Mouse (Mus musculus) lung, postnatal 25 days (tissue): ENCODE measurements around the gene Lrrc3c.
"Not testable (repeated sequence)": the region's sequence is repeated elsewhere in the genome, so short reads cannot be mapped to it uniquely, and the experiment has no call there.

ENCODE experiments used
- DNase-seq: peaks from one replicate; pipeline ENCODE4 v3.0.0; 2022; ENCODE audit warnings: low spot score

Gene Lrrc3c

GRCm38 (mm10) chr11:98586087-98586891 lies 11.8 kb upstream of the Lrrc3c start:
- DNase-seq = no peak

GRCm38 (mm10) chr11:98586892-98587563 lies 11.1 kb upstream of the Lrrc3c start, which contains the start of gene Ormdl3:
Gene Ormdl3 (minus strand): TSS chr11:98587368.
- DNase-seq = peak; percentile 99

- peak; percentile 95 for DNase-seq
Observed at GRCm38 (mm10) chr11:98587684-98588546, 10.2 kb upstream of the Lrrc3c start.

GRCm38 (mm10) chr11:98588833-98589281 lies 9.2 kb upstream of the Lrrc3c start:
- no peak for DNase-seq

GRCm38 (mm10) chr11:98589306-98589705 lies 8.8 kb upstream of the Lrrc3c start:
- no peak for DNase-seq

GRCm38 (mm10) chr11:98590548-98591445 lies 7.3 kb upstream of the Lrrc3c start:
- DNase-seq = no peak

- DNase-seq = no peak
Observed at GRCm38 (mm10) chr11:98595021-98595420, 3.1 kb upstream of the Lrrc3c start.

GRCm38 (mm10) chr11:98595473-98595872 lies 2.6 kb upstream of the Lrrc3c start:
- no peak for DNase-seq

GRCm38 (mm10) chr11:98595955-98596354 lies 2.1 kb upstream of the Lrrc3c start:
- DNase-seq = no peak

- DNase-seq = peak; percentile 62
Observed at GRCm38 (mm10) chr11:98597363-98597762, 728 bp upstream of the Lrrc3c start.

- no peak for DNase-seq
Observed at GRCm38 (mm10) chr11:98598851-98599290, 780 bp downstream of the Lrrc3c start.

- DNase-seq = no peak
Observed at GRCm38 (mm10) chr11:98599291-98599690, 1.2 kb downstream of the Lrrc3c start.

- DNase-seq = no peak
Observed at GRCm38 (mm10) chr11:98602090-98602690, 4.1 kb downstream of the Lrrc3c start.

- DNase-seq = no peak
Observed at GRCm38 (mm10) chr11:98603953-98604352, 5.9 kb downstream of the Lrrc3c start.

- DNase-seq = not testable (repeated sequence)
Observed at GRCm38 (mm10) chr11:98604911-98605310, 6.8 kb downstream of the Lrrc3c start.

GRCm38 (mm10) chr11:98606763-98607162 lies 8.7 kb downstream of the Lrrc3c start:
- DNase-seq = peak; percentile 51

- no peak for DNase-seq
Observed at GRCm38 (mm10) chr11:98620791-98621190, 22.7 kb downstream of the Lrrc3c start.

- not testable (repeated sequence) for DNase-seq
Observed at GRCm38 (mm10) chr11:98623981-98624380, 25.9 kb downstream of the Lrrc3c start.

- DNase-seq = not testable (repeated sequence)
Observed at GRCm38 (mm10) chr11:98624381-98624780, 26.3 kb downstream of the Lrrc3c start.

GRCm38 (mm10) chr11:98625611-98626410 lies 27.7 kb downstream of the Lrrc3c start, which contains the start of the genes Gm12355 and Gsdma3:
Gene Gm12355 (minus strand): TSS chr11:98625661.
Gene Gsdma3 (plus strand): TSS chr11:98626360.
- no peak for DNase-seq
